Mouse (Mus musculus) forebrain, embryonic 16.5 days (tissue): Measurements from ENCODE around the gene Glo1. TPM values are rescaled to one million over a fixed set of nuclear protein-coding genes. Genes with fewer than 3 reads are reported as not detected.
"Not testable (repeated sequence)": the region's sequence is repeated elsewhere in the genome, so short reads cannot be mapped to it uniquely, and the experiment has no call there.

ENCODE experiments used
- ATAC-seq: fragments of 200-750 bp; cut with Nextera tagmentation; 2 replicates; pipeline ENCODE4 v1.8.0; 2017; ENCODE audit warnings: mild to moderate bottlenecking, moderate library complexity
- H3K27ac ChIP-seq: fragments of 300-500 bp; sonication (generic); 2 replicates; pipeline ENCODE4 v1.5.1; 2014; ENCODE audit warnings: low read length, control low read depth
- H3K27me3 ChIP-seq: fragments of 300-500 bp; sonication (generic); replicated peaks from 2 replicates; pipeline ENCODE4 v1.6.1; 2014; ENCODE audit warnings: low read length; ENCODE audit not compliant: control insufficient read depth, insufficient read depth
- H3K36me3 ChIP-seq: fragments of 300-500 bp; sonication (generic); 2 replicates; pipeline ENCODE4 v1.6.1; 2014; ENCODE audit not compliant: control insufficient read depth, insufficient read depth
- H3K4me1 ChIP-seq: fragments of 300-500 bp; sonication (generic); replicated peaks from 2 replicates; pipeline ENCODE4 v1.6.1; 2014; ENCODE audit warnings: low read length; ENCODE audit not compliant: control insufficient read depth, insufficient read depth
- H3K4me2 ChIP-seq: fragments of 300-500 bp; sonication (generic); 2 replicates; pipeline ENCODE4 v1.6.1; 2014; ENCODE audit warnings: mild to moderate bottlenecking, low read length, control low read depth
- H3K4me3 ChIP-seq: fragments of 300-500 bp; sonication (generic); replicated peaks from 2 replicates; pipeline ENCODE4 v1.5.1; 2014; ENCODE audit warnings: mild to moderate bottlenecking, low read length, control low read depth
- H3K9ac ChIP-seq: fragments of 300-500 bp; sonication (generic); replicated peaks from 2 replicates; pipeline ENCODE4 v1.6.1; 2014; ENCODE audit warnings: low read depth, low read length, control low read depth
- H3K9me3 ChIP-seq: fragments of 300-500 bp; sonication (generic); 2 replicates; pipeline ENCODE4 v1.6.1; 2016; ENCODE audit warnings: low read length; ENCODE audit not compliant: control insufficient read depth
- WGBS: fragments of 180-500 bp; shearing (Covaris S2); extraction: QIAGEN DNeasy Blood & Tissue Kit; methylation state at CpG from one replicate; pipeline ENCODE4 v1.1.7; 2014; 5-methylcytosine and 5-hydroxymethylcytosine counted together
- polyA plus RNA-seq: library from polyadenylated mRNA; unstranded; fragments of >200 nt; fragmentation: Nextera tagmentation; extraction: Ambion mirVana; gene quantifications from 2 replicates; pipeline ENCODE4 v1.2.1, GENCODE M21; 2015

The Glo1 gene
- polyA plus RNA-seq, 1 experiment from 2014 or later: 156 TPM

GRCm38 (mm10) chr17:30653010-30653409 lies 26.3 kb upstream of the Glo1 start:
- 0 out of 2 replicates have a peak, but pooled peaks cover 4% of the 10 kb centered on the region for H3K9me3 ChIP-seq
- no peak overlapping the region for H3K9ac ChIP-seq
- no peaks in the 10 kb centered on the region for H3K27me3 ChIP-seq
- H3K36me3 ChIP-seq: no peaks in the 10 kb centered on the region
- H3K27ac ChIP-seq: no peak overlapping the region
- H3K4me3 ChIP-seq: no peak overlapping the region
- 99% methylated on average over 6 of the region's 6 CpGs for WGBS
- H3K4me2 ChIP-seq: no peak overlapping the region
- H3K4me1 ChIP-seq: no peaks in the 10 kb centered on the region
- ATAC-seq: no peak

GRCm38 (mm10) chr17:30648770-30649169 lies 22.1 kb upstream of the Glo1 start:
- H3K4me1 ChIP-seq: no peaks in the 10 kb centered on the region
- 0 out of 2 replicates have a peak, but pooled peaks cover 4% of the 10 kb centered on the region for H3K9me3 ChIP-seq
- H3K27ac ChIP-seq: no peak overlapping the region
- H3K9ac ChIP-seq: no peak overlapping the region
- no peak for ATAC-seq
- H3K36me3 ChIP-seq: no peaks in the 10 kb centered on the region
- no peak overlapping the region for H3K4me2 ChIP-seq
- H3K4me3 ChIP-seq: no peak overlapping the region
- no peaks in the 10 kb centered on the region for H3K27me3 ChIP-seq
- 97% methylated on average over 3 of the region's 3 CpGs for whole genome bisulfite sequencing

- WGBS: 98% methylated on average over 5 of the region's 5 CpGs
- no peaks in the 10 kb centered on the region for H3K4me1 ChIP-seq
Measured at GRCm38 (mm10) chr17:30640896-30641295, 14.2 kb upstream of the Glo1 start.

GRCm38 (mm10) chr17:30638996-30639395 lies 12.3 kb upstream of the Glo1 start:
- WGBS: 60% methylated on average over 2 of the region's 2 CpGs

More at GRCm38 (mm10) chr17:30640896-30641295, 14.2 kb upstream of the Glo1 start:
- no peaks in the 10 kb centered on the region for H3K9me3 ChIP-seq
- ATAC-seq: no peak
- H3K4me2 ChIP-seq: no peak overlapping the region
- H3K27me3 ChIP-seq: no peaks in the 10 kb centered on the region
- no peak overlapping the region for H3K27ac ChIP-seq
- H3K36me3 ChIP-seq: no peaks in the 10 kb centered on the region
- H3K4me3 ChIP-seq: no peak overlapping the region
- H3K9ac ChIP-seq: no peak overlapping the region

GRCm38 (mm10) chr17:30637714-30638113 lies 11.0 kb upstream of the Glo1 start:
- no peak overlapping the region for H3K27ac ChIP-seq
- no peak overlapping the region for H3K4me3 ChIP-seq
- H3K9ac ChIP-seq: no peak overlapping the region
- H3K4me1 ChIP-seq: no peaks in the 10 kb centered on the region
- H3K4me2 ChIP-seq: no peak overlapping the region
- H3K27me3 ChIP-seq: no peaks in the 10 kb centered on the region
- H3K9me3 ChIP-seq: no peaks in the 10 kb centered on the region
- ATAC-seq: no peak
- WGBS: 38% methylated on average over 1 of the region's 1 CpGs
- no peaks in the 10 kb centered on the region for H3K36me3 ChIP-seq

More at GRCm38 (mm10) chr17:30638996-30639395, 12.3 kb upstream of the Glo1 start:
- H3K4me2 ChIP-seq: no peak overlapping the region
- H3K9ac ChIP-seq: no peak overlapping the region
- no peaks in the 10 kb centered on the region for H3K36me3 ChIP-seq
- H3K27ac ChIP-seq: no peak overlapping the region
- H3K4me3 ChIP-seq: no peak overlapping the region
- H3K4me1 ChIP-seq: no peaks in the 10 kb centered on the region
- H3K9me3 ChIP-seq: no peaks in the 10 kb centered on the region
- H3K27me3 ChIP-seq: no peaks in the 10 kb centered on the region
- ATAC-seq: no peak

- Histone ChIP-seq H3K27me3 (no peaks in the 10 kb centered on the region), H3K4me2 (no peak overlapping the region), H3K9me3 (no peaks in the 10 kb centered on the region), H3K9ac (no peak overlapping the region), H3K36me3 (no peaks in the 10 kb centered on the region), H3K4me1 (no peaks in the 10 kb centered on the region), H3K4me3 (no peak overlapping the region), H3K27ac (no peak overlapping the region)
- 29% methylated on average over 17 of the region's 17 CpGs for WGBS
- ATAC-seq: no peak
Measured at GRCm38 (mm10) chr17:30635367-30635766, 8.7 kb upstream of the Glo1 start.

GRCm38 (mm10) chr17:30624132-30624531 lies 2.5 kb downstream of the Glo1 start, which contains the start of gene Dnah8:
Dnah8 (plus strand) TSS chr17:30624354.
- not testable (repeated sequence) for H3K4me2 ChIP-seq, H3K36me3 ChIP-seq, H3K9me3 ChIP-seq, H3K4me3 ChIP-seq, H3K27ac ChIP-seq, H3K4me1 ChIP-seq, H3K27me3 ChIP-seq, ATAC-seq, H3K9ac ChIP-seq
- no CpG with 5 or more reads among the region's 20 CpGs for WGBS

GRCm38 (mm10) chr17:30623200-30623599 lies 3.5 kb downstream of the Glo1 start:
- Histone ChIP-seq H3K4me1 (no peaks in the 10 kb centered on the region), H3K4me2 (no peak overlapping the region), H3K4me3 (no peak overlapping the region), H3K36me3 (no peaks in the 10 kb centered on the region), H3K9me3 (no peaks in the 10 kb centered on the region), H3K9ac (no peak overlapping the region), H3K27ac (no peak overlapping the region), H3K27me3 (no peaks in the 10 kb centered on the region)
- ATAC-seq: no peak
- WGBS: 87% methylated on average over 3 of the region's 3 CpGs

GRCm38 (mm10) chr17:30621450-30621849 lies 5.2 kb downstream of the Glo1 start:
- no peaks in the 10 kb centered on the region for H3K9me3 ChIP-seq
- 70% methylated on average over 4 of the region's 4 CpGs for WGBS
- no peak overlapping the region for H3K4me2 ChIP-seq

GRCm38 (mm10) chr17:30620548-30620947 lies 6.1 kb downstream of the Glo1 start:
- no peak overlapping the region for H3K27ac ChIP-seq
- 75% methylated on average over 2 of the region's 2 CpGs for WGBS
- no peak for ATAC-seq
- no peaks in the 10 kb centered on the region for H3K4me1 ChIP-seq
- no peak overlapping the region for H3K4me2 ChIP-seq
- no peak overlapping the region for H3K9ac ChIP-seq
- no peaks in the 10 kb centered on the region for H3K36me3 ChIP-seq
- no peaks in the 10 kb centered on the region for H3K9me3 ChIP-seq
- no peaks in the 10 kb centered on the region for H3K27me3 ChIP-seq
- no peak overlapping the region for H3K4me3 ChIP-seq

More at GRCm38 (mm10) chr17:30621450-30621849, 5.2 kb downstream of the Glo1 start:
- H3K27me3 ChIP-seq: no peaks in the 10 kb centered on the region
- ATAC-seq: no peak
- H3K4me3 ChIP-seq: no peak overlapping the region
- no peaks in the 10 kb centered on the region for H3K36me3 ChIP-seq
- H3K9ac ChIP-seq: no peak overlapping the region
- no peak overlapping the region for H3K27ac ChIP-seq
- no peaks in the 10 kb centered on the region for H3K4me1 ChIP-seq
